In genomic region chr17:44038656-44039055, GRCm38 (mm10) we compare ENCODE assay signal across 9 mouse cellular contexts. TPM values are rescaled to one million over a fixed set of nuclear protein-coding genes. Genes with fewer than 3 reads are reported as not detected.
DNase-seq lines count a peak whose midpoint lies in the region; ATAC-seq and TF ChIP-seq lines count a peak whose summit lies in the region.
"Had no signal": no experiment of that assay in that cellular context is flagged by ENCODE, and none has a peak within 500 bp of the region (broad histone marks: within the 10 kb centered on the region; RNA-seq: fewer than 3 reads in every experiment).

No protein-coding gene starts in this region.

- ATAC-seq in lung, postnatal 0 days = no peak
- ATAC-seq in hindbrain, embryonic 12.5 days (ENCODE audit: low FRiP score) = peak; percentile 46; the same call in 1 of the 2 replicates

- H3K36me3 ChIP-seq in lung, postnatal 0 days (ENCODE audit: insufficient read depth, low read length) = no peaks in the 10 kb centered on the region
- no peaks in the 10 kb centered on the region for H3K36me3 ChIP-seq in hindbrain, embryonic 12.5 days
- H3K36me3 ChIP-seq in limb, embryonic 10.5 days = no peaks in the 10 kb centered on the region
- H3K36me3 ChIP-seq: embryonic facial prominence, embryonic 15.5 days had no signal

- DNase-seq in lung, postnatal 0 days (ENCODE audit: low spot score) = peak; percentile 58
- DNase-seq in lung, postnatal 25 days (ENCODE audit: low spot score) = no peak
- DNase-seq in adrenal gland, adult 2 months = peak; percentile 21
- peak; percentile 33 to 52 for DNase-seq in cerebellum, postnatal 36 days
- peak; percentile 54 for DNase-seq in limb, embryonic 10.5 days (ENCODE audit: low spot score)
- no peak for DNase-seq in thymus, adult 18-20 months
- DNase-seq in urinary bladder, postnatal 10 days (ENCODE audit: low spot score) = no peak

- TF ChIP-seq CTCF in lung, postnatal 0 days (IDR thresholded peaks at IDR 0.05) = peak; percentile 67

- H3K4me3 ChIP-seq in lung, postnatal 0 days (ENCODE audit: low read depth, low read length) = no peak overlapping the region
- H3K4me3 ChIP-seq in hindbrain, embryonic 12.5 days = no peak overlapping the region
- H3K4me3 ChIP-seq in limb, embryonic 10.5 days = no peak overlapping the region
- H3K4me3 ChIP-seq: embryonic facial prominence, embryonic 15.5 days had no signal

- no peaks in the 10 kb centered on the region for H3K9me3 ChIP-seq in lung, postnatal 0 days (ENCODE audit: low read length)
- no peaks in the 10 kb centered on the region for H3K9me3 ChIP-seq in hindbrain, embryonic 12.5 days (replicated peaks)
- no peaks in the 10 kb centered on the region for H3K9me3 ChIP-seq in limb, embryonic 10.5 days (replicated peaks)
- H3K9me3 ChIP-seq: embryonic facial prominence, embryonic 15.5 days had no signal

- WGBS in lung, postnatal 0 days = 61% methylated on average over 9 of the region's 9 CpGs
- WGBS in hindbrain, embryonic 12.5 days = 60% methylated on average over 9 of the region's 9 CpGs
- 66% methylated on average over 9 of the region's 9 CpGs for WGBS in limb, embryonic 10.5 days

- no peaks in the 10 kb centered on the region for H3K27me3 ChIP-seq in lung, postnatal 0 days (replicated peaks; ENCODE audit: insufficient read depth, low read length)
- H3K27me3 ChIP-seq in hindbrain, embryonic 12.5 days = no peaks in the 10 kb centered on the region
- H3K27me3 ChIP-seq in limb, embryonic 10.5 days (ENCODE audit: low read depth, poor library complexity, severe bottlenecking) = no peaks in the 10 kb centered on the region
- H3K27me3 ChIP-seq: embryonic facial prominence, embryonic 15.5 days had no signal

- H3K4me2 ChIP-seq in lung, postnatal 0 days (replicated peaks; ENCODE audit: low read depth, low read length) = no peak overlapping the region
- no peak overlapping the region for H3K4me2 ChIP-seq in hindbrain, embryonic 12.5 days (replicated peaks)
- H3K4me2 ChIP-seq: embryonic facial prominence, embryonic 15.5 days had no signal

- TF ChIP-seq EP300 in lung, postnatal 0 days (IDR thresholded peaks at IDR 0.05) = no peak

- no peak overlapping the region for H3K9ac ChIP-seq in lung, postnatal 0 days (replicated peaks; ENCODE audit: low read depth)
- H3K9ac ChIP-seq in hindbrain, embryonic 12.5 days = no peak overlapping the region
- H3K9ac ChIP-seq: embryonic facial prominence, embryonic 15.5 days had no signal

- no peak overlapping the region for H3K27ac ChIP-seq in lung, postnatal 0 days (ENCODE audit: low read length)
- H3K27ac ChIP-seq in hindbrain, embryonic 12.5 days = no peak overlapping the region
- H3K27ac ChIP-seq in limb, embryonic 10.5 days = no peak overlapping the region
- H3K27ac ChIP-seq: embryonic facial prominence, embryonic 15.5 days had no signal

- H3K4me1 ChIP-seq in lung, postnatal 0 days (ENCODE audit: insufficient read depth, low read depth, low read length) = no peaks in the 10 kb centered on the region
- H3K4me1 ChIP-seq in hindbrain, embryonic 12.5 days = no peaks in the 10 kb centered on the region
- H3K4me1 ChIP-seq in limb, embryonic 10.5 days = no peaks in the 10 kb centered on the region
- H3K4me1 ChIP-seq: embryonic facial prominence, embryonic 15.5 days had no signal

RNA-seq across cellular contexts. Expression of gene Enpp5, which starts 40.0 kb away (rescaled TPM):
- polyA plus RNA-seq in lung, postnatal 0 days (2015; fragmentation: Nextera tagmentation; extraction: Ambion mirVana) = 15.3 and 19.4 TPM in 2 replicates
- 10 to 100 TPM; 59.2 to 63.9 TPM for total RNA-seq in adrenal gland, adult 2 months (2021)
- polyA plus RNA-seq in adrenal gland, adult 2 months (2012; rRNA removed) = 8.6 and 9.2 TPM in 2 replicates
- polyA plus RNA-seq in hindbrain, embryonic 12.5 days (2016; fragmentation: Nextera tagmentation; extraction: Ambion mirVana) = 39.4 and 40.4 TPM in 2 replicates
- 4.6 and 7.9 TPM in 2 replicates for polyA plus RNA-seq in limb, embryonic 10.5 days (2016; fragmentation: Nextera tagmentation; extraction: Ambion mirVana)

Comparison
In these comparisons a context has a peak if more than half of its experiments do, and no peak if none do; other contexts are left out.
1. DNase-seq: peak in lung, postnatal 0 days (single experiment), adrenal gland, adult 2 months (single experiment), cerebellum, postnatal 36 days (2 of 2) and limb, embryonic 10.5 days (single experiment); none in lung, postnatal 25 days (single experiment), thymus, adult 18-20 months (0 of 2) and urinary bladder, postnatal 10 days (single experiment).